Mouse (Mus musculus): ENCODE results near the gene Card14. TPM values are rescaled to one million over a fixed set of nuclear protein-coding genes. Genes with fewer than 3 reads are reported as not detected.

The Card14 gene
- not detected for polyA plus RNA-seq (2017; shearing (Covaris generic))

GRCm38 (mm10) chr11:119307658-119307867 lies at the start of gene Card14:
Card14 (plus strand) TSS chr11:119307768.

GRCm38 (mm10) chr11:119267768-119268556 lies 39.6 kb upstream of the Card14 start, which contains the start of gene Gaa:
Gaa (plus strand) TSS chr11:119267887.

GRCm38 (mm10) chr11:119299391-119300245 lies 8.0 kb upstream of the Card14 start, which contains the start of gene Eif4a3:
Eif4a3 (minus strand) TSS chr11:119300089.

GRCm38 (mm10) chr11:119355443-119356385 lies 48.1 kb downstream of the Card14 start, which contains the start of the genes Sgsh and Slc26a11:
Sgsh (minus strand) TSS chr11:119355536.
Slc26a11 (plus strand) TSS chr11:119355557.

GRCm38 (mm10) chr11:119392800-119393482 lies 85.4 kb downstream of the Card14 start, which contains the start of gene Rnf213:
Rnf213 (plus strand) TSS chr11:119393100.

Other genes starting within 250 kb of the Card14 start
- gene Cbx4, start 221.5 kb upstream of the Card14 start, polyA plus RNA-seq (2017; shearing (Covaris generic)) = 3.4 TPM
- gene Tbc1d16, start 79.3 kb upstream of the Card14 start, polyA plus RNA-seq (2017; shearing (Covaris generic)) = 0.93 TPM
- 1.9 TPM for gene Ccdc40, start 79.2 kb upstream of the Card14 start, polyA plus RNA-seq (2017; shearing (Covaris generic))
- gene Gaa, start 39.9 kb upstream of the Card14 start, polyA plus RNA-seq (2017; shearing (Covaris generic)) = 39.7 TPM
- 311 TPM for gene Eif4a3, start 7.7 kb upstream of the Card14 start, polyA plus RNA-seq (2017; shearing (Covaris generic))
- 28.7 TPM for gene Sgsh, start 47.8 kb downstream of the Card14 start, polyA plus RNA-seq (2017; shearing (Covaris generic))
- 21.9 TPM for gene Slc26a11, start 47.8 kb downstream of the Card14 start, polyA plus RNA-seq (2017; shearing (Covaris generic))
- 24.0 TPM for gene Rnf213, start 85.3 kb downstream of the Card14 start, polyA plus RNA-seq (2017; shearing (Covaris generic))
- 34.9 TPM for gene Endov, start 183.6 kb downstream of the Card14 start, polyA plus RNA-seq (2017; shearing (Covaris generic))
- gene Nptx1, start 240.0 kb downstream of the Card14 start, polyA plus RNA-seq (2017; shearing (Covaris generic)) = not detected